ENCODE assay signal across 23 mouse cellular contexts in genomic region chr3:94379831-94380510, GRCm38 (mm10). TPM values are rescaled to one million over a fixed set of nuclear protein-coding genes. Genes with fewer than 3 reads are reported as not detected.
DNase-seq lines count a peak whose midpoint lies in the region; ATAC-seq and TF ChIP-seq lines count a peak whose summit lies in the region.
"Had no signal": no experiment of that assay in that cellular context is flagged by ENCODE, and none has a peak within 500 bp of the region (broad histone marks: within the 10 kb centered on the region; RNA-seq: fewer than 3 reads in every experiment).

No protein-coding gene starts in this region.

- WGBS in limb, embryonic 10.5 days = 31% methylated on average over 9 of the region's 9 CpGs
- WGBS in lung, postnatal 0 days = 23% methylated on average over 9 of the region's 9 CpGs

- no peak overlapping the region for H3K4me2 ChIP-seq in lung, postnatal 0 days (replicated peaks; ENCODE audit: low read depth, low read length)
- H3K4me2 ChIP-seq: liver, embryonic 13.5 days; neural tube, embryonic 13.5 days had no signal

- peaks cover 15% of the 10 kb centered on the region for H3K4me1 ChIP-seq in limb, embryonic 10.5 days
- H3K4me1 ChIP-seq in lung, postnatal 0 days (ENCODE audit: insufficient read depth, low read depth, low read length) = no peaks in the 10 kb centered on the region
- H3K4me1 ChIP-seq: liver, embryonic 13.5 days; neural tube, embryonic 13.5 days had no signal

- H3K9ac ChIP-seq in lung, postnatal 0 days (replicated peaks; ENCODE audit: low read depth) = no peak overlapping the region
- H3K9ac ChIP-seq: liver, embryonic 13.5 days; neural tube, embryonic 13.5 days had no signal

- TF ChIP-seq CTCF in left cerebral cortex, adult 2 months (IDR thresholded peaks at IDR 0.05) = no peak
- TF ChIP-seq CTCF in lung, postnatal 0 days (IDR thresholded peaks at IDR 0.05) = no peak

- no peak overlapping the region for H3K27ac ChIP-seq in left cerebral cortex, adult 2 months
- H3K27ac ChIP-seq in limb, embryonic 10.5 days = no peak overlapping the region
- H3K27ac ChIP-seq in lung, postnatal 0 days (ENCODE audit: low read length) = no peak overlapping the region
- H3K27ac ChIP-seq: heart, embryonic 10.5 days; liver, embryonic 13.5 days; neural tube, embryonic 13.5 days had no signal

- H3K27me3 ChIP-seq in limb, embryonic 10.5 days (ENCODE audit: low read depth, poor library complexity, severe bottlenecking) = peaks cover 25% of the 10 kb centered on the region
- H3K27me3 ChIP-seq in lung, postnatal 0 days (replicated peaks; ENCODE audit: insufficient read depth, low read length) = no peaks in the 10 kb centered on the region
- H3K27me3 ChIP-seq: liver, embryonic 13.5 days; neural tube, embryonic 13.5 days had no signal

- no peaks in the 10 kb centered on the region for H3K9me3 ChIP-seq in limb, embryonic 10.5 days (replicated peaks)
- H3K9me3 ChIP-seq in lung, postnatal 0 days (ENCODE audit: low read length) = no peaks in the 10 kb centered on the region
- H3K9me3 ChIP-seq: heart, embryonic 10.5 days; liver, embryonic 13.5 days; megakaryocyte, embryonic 14.5 days; neural tube, embryonic 13.5 days had no signal

- H3K36me3 ChIP-seq in limb, embryonic 10.5 days = no peaks in the 10 kb centered on the region
- no peaks in the 10 kb centered on the region for H3K36me3 ChIP-seq in lung, postnatal 0 days (ENCODE audit: insufficient read depth, low read length)
- H3K36me3 ChIP-seq: heart, embryonic 10.5 days; liver, embryonic 13.5 days; neural tube, embryonic 13.5 days had no signal

- intact Hi-C loops in left cerebral cortex, adult 2 months (cut with DNase I) = no loop called here

- no peak for ATAC-seq in lung, postnatal 0 days
- ATAC-seq: intestine, postnatal 0 days had no signal

- DNase-seq in embryo, embryonic 11 days = peak; percentile 26
- no peak for DNase-seq in embryo, embryonic 10.5 days (ENCODE audit: low spot score)
- peak; percentile 32 to 33 for DNase-seq in left cerebral cortex, adult 2 months (ENCODE audit: extremely low spot score in 1 of 2, low spot score in 2 of 2)
- no peak for DNase-seq in left cerebral cortex, adult 8-10 months (ENCODE audit: low spot score in 2 of 2)
- peak; percentile 40 for DNase-seq in MN1 (ENCODE audit: low spot score)
- DNase-seq in limb, embryonic 10.5 days (ENCODE audit: low spot score) = peak; percentile 25
- DNase-seq in lung, postnatal 0 days (ENCODE audit: low spot score) = no peak
- DNase-seq in urinary bladder, postnatal 4 days (ENCODE audit: low spot score in 2 of 2) = no peak
- DNase-seq: adrenal gland, postnatal 14 days; cerebellum, adult 8-10 months; gastrocnemius, postnatal 25 days; heart, postnatal 4 days; kidney, postnatal 4 days; left cerebral cortex, postnatal 4 days; liver, embryonic 13.5 days had no signal

- no peak for TF ChIP-seq EP300 in lung, postnatal 0 days (IDR thresholded peaks at IDR 0.05)

- no peak overlapping the region for H3K4me3 ChIP-seq in left cerebral cortex, adult 2 months
- no peak overlapping the region for H3K4me3 ChIP-seq in limb, embryonic 10.5 days
- H3K4me3 ChIP-seq in lung, postnatal 0 days (ENCODE audit: low read depth, low read length) = no peak overlapping the region
- H3K4me3 ChIP-seq: heart, embryonic 10.5 days; liver, embryonic 13.5 days; megakaryocyte, embryonic 14.5 days; neural tube, embryonic 13.5 days had no signal

RNA-seq across cellular contexts. Expression of gene Rorc, which starts 7.4 kb away (rescaled TPM):
- total RNA-seq in left cerebral cortex, adult 2 months (2021) = under 1 TPM; 0.52 to 0.91 TPM
- total RNA-seq in left cerebral cortex, adult 8-10 months (2022) = 1 to 10 TPM; 1.3 to 2.6 (median 2.0) TPM
- 0.15 TPM in 1 of 2 replicates, not detected in the other for polyA plus RNA-seq in limb, embryonic 10.5 days (2016; fragmentation: Nextera tagmentation; extraction: Ambion mirVana)
- polyA plus RNA-seq in lung, postnatal 0 days (2015; fragmentation: Nextera tagmentation; extraction: Ambion mirVana) = 5.6 and 7.4 TPM in 2 replicates
- total RNA-seq: ES-E14 had no signal

RNA-seq across cellular contexts. Expression of gene C2cd4d, which starts 17.7 kb away (rescaled TPM):
- total RNA-seq in left cerebral cortex, adult 2 months (2021) = under 1 TPM in 1 of 2 experiments, not detected in 1; 0.44 TPM
- under 1 TPM in 2 of 4 experiments, not detected in 2; 0.25 to 0.58 TPM for total RNA-seq in left cerebral cortex, adult 8-10 months (2022)
- 0.15 and 0.54 TPM in 2 replicates for polyA plus RNA-seq in limb, embryonic 10.5 days (2016; fragmentation: Nextera tagmentation; extraction: Ambion mirVana)
- 0.29 and 0.76 TPM in 2 replicates for polyA plus RNA-seq in lung, postnatal 0 days (2015; fragmentation: Nextera tagmentation; extraction: Ambion mirVana)
- total RNA-seq: ES-E14; gastrocnemius, postnatal 25 days; heart, postnatal 4 days had no signal
- polyA plus RNA-seq: liver, embryonic 13.5 days had no signal

RNA-seq across cellular contexts. Expression of gene Lingo4, which starts 18.3 kb away (rescaled TPM):
- 1 to 10 TPM in 1 of 2 experiments, under 1 TPM in 1; 0.72 to 1.1 TPM for total RNA-seq in left cerebral cortex, adult 2 months (2021)
- total RNA-seq in left cerebral cortex, adult 8-10 months (2022) = 1 to 10 TPM in 3 of 4 experiments, under 1 TPM in 1; 0.97 to 1.2 (median 1.1) TPM
- polyA plus RNA-seq in limb, embryonic 10.5 days (2016; fragmentation: Nextera tagmentation; extraction: Ambion mirVana) = not detected in 2 replicates
- 0.26 and 0.42 TPM in 2 replicates for polyA plus RNA-seq in lung, postnatal 0 days (2015; fragmentation: Nextera tagmentation; extraction: Ambion mirVana)
- total RNA-seq: ES-E14 had no signal
- polyA plus RNA-seq: heart, embryonic 10.5 days had no signal

RNA-seq across cellular contexts. Expression of gene Tdrkh, which starts 33.1 kb away (rescaled TPM):
- 10 to 100 TPM; 38.8 to 38.9 TPM for total RNA-seq in left cerebral cortex, adult 2 months (2021)
- total RNA-seq in left cerebral cortex, adult 8-10 months (2022) = 10 to 100 TPM; 38.3 to 42.1 (median 41.7) TPM
- 5.1 and 6.6 TPM in 2 replicates for polyA plus RNA-seq in limb, embryonic 10.5 days (2016; fragmentation: Nextera tagmentation; extraction: Ambion mirVana)
- 2.1 and 4.7 TPM in 2 replicates for polyA plus RNA-seq in lung, postnatal 0 days (2015; fragmentation: Nextera tagmentation; extraction: Ambion mirVana)

RNA-seq across cellular contexts. Expression of gene Them5, which starts 38.1 kb away (rescaled TPM):
- not detected for total RNA-seq in left cerebral cortex, adult 2 months (2021)
- total RNA-seq in left cerebral cortex, adult 8-10 months (2022) = not detected
- polyA plus RNA-seq in limb, embryonic 10.5 days (2016; fragmentation: Nextera tagmentation; extraction: Ambion mirVana) = not detected in 2 replicates
- 2.9 and 3.2 TPM in 2 replicates for polyA plus RNA-seq in lung, postnatal 0 days (2015; fragmentation: Nextera tagmentation; extraction: Ambion mirVana)
- total RNA-seq: adrenal gland, postnatal 14 days; heart, postnatal 4 days; layer of hippocampus, postnatal 25 days; left cerebral cortex, postnatal 4 days had no signal
- polyA plus RNA-seq: cortical plate, adult 2 months; heart, embryonic 10.5 days; intestine, postnatal 0 days; liver, embryonic 13.5 days; midbrain, postnatal 0 days; neural tube, embryonic 13.5 days had no signal

Comparison
In these comparisons a context has a peak if more than half of its experiments do, and no peak if none do; other contexts are left out.
1. DNase-seq: peak in embryo, embryonic 11 days (single experiment), left cerebral cortex, adult 2 months (2 of 2), MN1 (single experiment) and limb, embryonic 10.5 days (single experiment); none in embryo, embryonic 10.5 days (single experiment), left cerebral cortex, adult 8-10 months (0 of 2), lung, postnatal 0 days (single experiment) and urinary bladder, postnatal 4 days (0 of 2).